Mouse (Mus musculus): ENCODE data around the gene 1500009C09Rik. TPM values are rescaled to one million over a fixed set of nuclear protein-coding genes. Genes with fewer than 3 reads are reported as not detected.

1500009C09Rik gene
- total RNA-seq, 1 experiment from 2014 or later, result not detected

- no peak for ATAC-seq (ENCODE audit: extremely low read depth, insufficient number of reproducible peaks, low FRiP score, poor library complexity, severe bottlenecking)
Observed at GRCm38 (mm10) chr15:82217980-82218379, 34.2 kb upstream of the 1500009C09Rik start.

GRCm38 (mm10) chr15:82218778-82219666 lies 33.2 kb upstream of the 1500009C09Rik start:
- peak; percentile 59 for ATAC-seq (ENCODE audit: extremely low read depth, insufficient number of reproducible peaks, low FRiP score, poor library complexity, severe bottlenecking)

- no peak for ATAC-seq (ENCODE audit: extremely low read depth, insufficient number of reproducible peaks, low FRiP score, poor library complexity, severe bottlenecking)
Observed at GRCm38 (mm10) chr15:82220003-82220675, 32.1 kb upstream of the 1500009C09Rik start.

- no peak for ATAC-seq (ENCODE audit: extremely low read depth, insufficient number of reproducible peaks, low FRiP score, poor library complexity, severe bottlenecking)
Observed at GRCm38 (mm10) chr15:82221104-82221860, 30.9 kb upstream of the 1500009C09Rik start.

GRCm38 (mm10) chr15:82223251-82223650 lies 28.9 kb upstream of the 1500009C09Rik start:
- ATAC-seq (ENCODE audit: extremely low read depth, insufficient number of reproducible peaks, low FRiP score, poor library complexity, severe bottlenecking), result no peak

GRCm38 (mm10) chr15:82223657-82224601 lies 28.3 kb upstream of the 1500009C09Rik start, which contains the start of gene Tnfrsf13c:
Gene Tnfrsf13c, minus strand, starts transcription at chr15:82224369.
- ATAC-seq (ENCODE audit: extremely low read depth, insufficient number of reproducible peaks, low FRiP score, poor library complexity, severe bottlenecking), result peak; percentile 81

- no peak for ATAC-seq (ENCODE audit: extremely low read depth, insufficient number of reproducible peaks, low FRiP score, poor library complexity, severe bottlenecking)
Observed at GRCm38 (mm10) chr15:82224602-82225215, 27.5 kb upstream of the 1500009C09Rik start.

GRCm38 (mm10) chr15:82225769-82226168 lies 26.4 kb upstream of the 1500009C09Rik start:
- ATAC-seq (ENCODE audit: extremely low read depth, insufficient number of reproducible peaks, low FRiP score, poor library complexity, severe bottlenecking), result no peak

- peak; percentile 11; the same call in 1 of the 2 replicates for ATAC-seq (ENCODE audit: extremely low read depth, insufficient number of reproducible peaks, low FRiP score, poor library complexity, severe bottlenecking)
Observed at GRCm38 (mm10) chr15:82229542-82230045, 22.6 kb upstream of the 1500009C09Rik start.

GRCm38 (mm10) chr15:82230098-82230611 lies 22.0 kb upstream of the 1500009C09Rik start:
- no peak for ATAC-seq (ENCODE audit: extremely low read depth, insufficient number of reproducible peaks, low FRiP score, poor library complexity, severe bottlenecking)

- ATAC-seq (ENCODE audit: extremely low read depth, insufficient number of reproducible peaks, low FRiP score, poor library complexity, severe bottlenecking), result no peak
Observed at GRCm38 (mm10) chr15:82231100-82231499, 21.1 kb upstream of the 1500009C09Rik start.

- no peak for ATAC-seq (ENCODE audit: extremely low read depth, insufficient number of reproducible peaks, low FRiP score, poor library complexity, severe bottlenecking)
Observed at GRCm38 (mm10) chr15:82231591-82232378, 20.4 kb upstream of the 1500009C09Rik start.

GRCm38 (mm10) chr15:82232651-82233050 lies 19.5 kb upstream of the 1500009C09Rik start:
- peak; percentile 31; the same call in 1 of the 2 replicates for ATAC-seq (ENCODE audit: extremely low read depth, insufficient number of reproducible peaks, low FRiP score, poor library complexity, severe bottlenecking)

- no peak for ATAC-seq (ENCODE audit: extremely low read depth, insufficient number of reproducible peaks, low FRiP score, poor library complexity, severe bottlenecking)
Observed at GRCm38 (mm10) chr15:82235661-82236060, 16.5 kb upstream of the 1500009C09Rik start.

- peak; percentile 76 for ATAC-seq (ENCODE audit: extremely low read depth, insufficient number of reproducible peaks, low FRiP score, poor library complexity, severe bottlenecking)
Observed at GRCm38 (mm10) chr15:82236565-82236964, 15.6 kb upstream of the 1500009C09Rik start.

- ATAC-seq (ENCODE audit: extremely low read depth, insufficient number of reproducible peaks, low FRiP score, poor library complexity, severe bottlenecking), result no peak
Observed at GRCm38 (mm10) chr15:82243311-82243710, 8.9 kb upstream of the 1500009C09Rik start.

GRCm38 (mm10) chr15:82243742-82244114 lies 8.5 kb upstream of the 1500009C09Rik start:
- no peak for ATAC-seq (ENCODE audit: extremely low read depth, insufficient number of reproducible peaks, low FRiP score, poor library complexity, severe bottlenecking)

All from neutrophil, adult 5-6 weeks (primary cell).